Mouse (Mus musculus): ENCODE measurements around the gene Tas2r103. TPM values are rescaled to one million over a fixed set of nuclear protein-coding genes. Genes with fewer than 3 reads are reported as not detected.

Gene Tas2r103
- not detected in 2 replicates for polyA plus RNA-seq (2015; fragmentation: Nextera tagmentation; extraction: Ambion mirVana)

GRCm38 (mm10) chr6:133037001-133037400 is at the start of gene Tas2r103:
Gene Tas2r103 (minus strand): TSS chr6:133037101.

GRCm38 (mm10) chr6:133055716-133056115 is 18.8 kb upstream of the Tas2r103 start, which contains the start of gene Tas2r140:
Gene Tas2r140 (minus strand): TSS chr6:133055816.

Other genes with a start within 250 kb of the Tas2r103 start
- gene Tas2r117, start 234.3 kb downstream of the Tas2r103 start, polyA plus RNA-seq (2015; fragmentation: Nextera tagmentation; extraction: Ambion mirVana): not detected in 2 replicates
- not detected in 2 replicates for gene Tas2r123, start 190.0 kb downstream of the Tas2r103 start, polyA plus RNA-seq (2015; fragmentation: Nextera tagmentation; extraction: Ambion mirVana)
- gene Tas2r116, start 181.7 kb downstream of the Tas2r103 start, polyA plus RNA-seq (2015; fragmentation: Nextera tagmentation; extraction: Ambion mirVana): not detected in 2 replicates
- not detected in 2 replicates for gene Tas2r110, start 169.1 kb downstream of the Tas2r103 start, polyA plus RNA-seq (2015; fragmentation: Nextera tagmentation; extraction: Ambion mirVana)
- not detected in 2 replicates for gene Tas2r113, start 144.1 kb downstream of the Tas2r103 start, polyA plus RNA-seq (2015; fragmentation: Nextera tagmentation; extraction: Ambion mirVana)
- not detected in 2 replicates for gene Tas2r125, start 127.5 kb downstream of the Tas2r103 start, polyA plus RNA-seq (2015; fragmentation: Nextera tagmentation; extraction: Ambion mirVana)
- not detected in 2 replicates for gene Tas2r129, start 86.0 kb downstream of the Tas2r103 start, polyA plus RNA-seq (2015; fragmentation: Nextera tagmentation; extraction: Ambion mirVana)
- not detected in 2 replicates for gene Tas2r131, start 79.2 kb downstream of the Tas2r103 start, polyA plus RNA-seq (2015; fragmentation: Nextera tagmentation; extraction: Ambion mirVana)
- gene Tas2r109, start 56.1 kb downstream of the Tas2r103 start, polyA plus RNA-seq (2015; fragmentation: Nextera tagmentation; extraction: Ambion mirVana): not detected in 2 replicates
- gene Tas2r140, start 18.7 kb upstream of the Tas2r103 start, polyA plus RNA-seq (2015; fragmentation: Nextera tagmentation; extraction: Ambion mirVana): not detected in 2 replicates
- gene Smim10l1, start 67.8 kb upstream of the Tas2r103 start, polyA plus RNA-seq (2015; fragmentation: Nextera tagmentation; extraction: Ambion mirVana): 32.3 and 38.9 TPM in 2 replicates

Data from spleen, postnatal 0 days (tissue).